Mouse (Mus musculus) liver, embryonic 12.5 days (tissue): ENCODE results near the gene Fut8. TPM values are rescaled to one million over a fixed set of nuclear protein-coding genes. Genes with fewer than 3 reads are reported as not detected.

Experiments used
- ATAC-seq: fragments of 200-750 bp; cut with Nextera tagmentation; 2 replicates; pipeline ENCODE4 v1.8.0; 2017; ENCODE audit warnings: moderate number of reproducible peaks, mild to moderate bottlenecking, moderate library complexity
- H3K27ac ChIP-seq: fragments of 300-500 bp; sonication (generic); 2 replicates; pipeline ENCODE4 v1.5.1; 2016; ENCODE audit warnings: mild to moderate bottlenecking
- H3K27me3 ChIP-seq: fragments of 300-500 bp; sonication (generic); replicated peaks from 2 replicates; pipeline ENCODE4 v1.6.1; 2016; ENCODE audit warnings: mild to moderate bottlenecking, moderate library complexity
- H3K36me3 ChIP-seq: fragments of 300-500 bp; sonication (generic); 2 replicates; pipeline ENCODE4 v1.6.1; 2016; ENCODE audit warnings: mild to moderate bottlenecking, moderate library complexity
- H3K4me1 ChIP-seq: fragments of 300-500 bp; sonication (generic); 2 replicates; pipeline ENCODE4 v1.6.1; 2016
- H3K4me2 ChIP-seq: fragments of 300-500 bp; sonication (generic); 2 replicates; pipeline ENCODE4 v1.6.1; 2016; ENCODE audit warnings: mild to moderate bottlenecking, moderate library complexity
- H3K4me3 ChIP-seq: fragments of 300-500 bp; sonication (generic); 2 replicates; pipeline ENCODE4 v1.5.1; 2016; ENCODE audit warnings: mild to moderate bottlenecking, moderate library complexity
- H3K9ac ChIP-seq: fragments of 300-500 bp; sonication (generic); 2 replicates; pipeline ENCODE4 v1.6.1; 2016; ENCODE audit warnings: mild to moderate bottlenecking, moderate library complexity
- H3K9me3 ChIP-seq: fragments of 300-500 bp; sonication (generic); replicated peaks from 2 replicates; pipeline ENCODE4 v1.6.1; 2016; ENCODE audit warnings: mild to moderate bottlenecking, moderate library complexity
- WGBS: fragments of 180-500 bp; shearing (Covaris S2); methylation state at CpG from one replicate; pipeline ENCODE4 v1.1.7; 2016; ENCODE audit not compliant: insufficient replicate concordance; 5-methylcytosine and 5-hydroxymethylcytosine counted together
- polyA plus RNA-seq: library from polyadenylated mRNA; unstranded; fragments of >200 nt; fragmentation: Nextera tagmentation; extraction: Ambion mirVana; gene quantifications from 2 replicates; pipeline ENCODE4 v1.2.1, GENCODE M21; 2016

The Fut8 gene
- polyA plus RNA-seq, 1 experiment from 2014 or later = 21.3 TPM

- H3K27ac ChIP-seq = no peak overlapping the region
- H3K36me3 ChIP-seq = no peaks in the 10 kb centered on the region
- ATAC-seq = no peak
- H3K4me2 ChIP-seq = no peak overlapping the region
- no peaks in the 10 kb centered on the region for H3K9me3 ChIP-seq
- H3K4me1 ChIP-seq = no peaks in the 10 kb centered on the region
- H3K9ac ChIP-seq = no peak overlapping the region
- H3K27me3 ChIP-seq = no peaks in the 10 kb centered on the region
- WGBS = 37% methylated on average over 9 of the region's 9 CpGs
- no peak overlapping the region for H3K4me3 ChIP-seq
These were observed 245.4 kb downstream of the Fut8 start for GRCm38 (mm10) chr12:77483180-77483855.

- no peak overlapping the region for H3K27ac ChIP-seq
- H3K9me3 ChIP-seq = no peaks in the 10 kb centered on the region
- no peak overlapping the region for H3K9ac ChIP-seq
- H3K4me1 ChIP-seq = no peaks in the 10 kb centered on the region
- H3K36me3 ChIP-seq = no peaks in the 10 kb centered on the region
- H3K27me3 ChIP-seq = no peaks in the 10 kb centered on the region
- no peak for ATAC-seq
- no peak overlapping the region for H3K4me3 ChIP-seq
- 64% methylated on average over 3 of the region's 3 CpGs for WGBS
- H3K4me2 ChIP-seq = no peak overlapping the region
These were observed 246.8 kb downstream of the Fut8 start for GRCm38 (mm10) chr12:77484761-77485160.

GRCm38 (mm10) chr12:77491478-77491877 lies 253.6 kb downstream of the Fut8 start:
- ATAC-seq = no peak
- no peak overlapping the region for H3K9ac ChIP-seq
- WGBS = 70% methylated on average over 3 of the region's 3 CpGs

GRCm38 (mm10) chr12:77495781-77496180 lies 257.9 kb downstream of the Fut8 start:
- Histone ChIP-seq H3K9me3 (no peaks in the 10 kb centered on the region), H3K36me3 (no peaks in the 10 kb centered on the region), H3K4me3 (no peak overlapping the region), H3K4me1 (no peaks in the 10 kb centered on the region), H3K4me2 (no peak overlapping the region), H3K9ac (no peak overlapping the region), H3K27me3 (no peaks in the 10 kb centered on the region), H3K27ac (no peak overlapping the region)
- 81% methylated on average over 1 of the region's 1 CpGs for WGBS
- no peak for ATAC-seq

More at GRCm38 (mm10) chr12:77491478-77491877, 253.6 kb downstream of the Fut8 start:
- H3K27ac ChIP-seq = no peak overlapping the region
- H3K9me3 ChIP-seq = no peaks in the 10 kb centered on the region
- no peaks in the 10 kb centered on the region for H3K4me1 ChIP-seq
- no peak overlapping the region for H3K4me2 ChIP-seq
- H3K27me3 ChIP-seq = no peaks in the 10 kb centered on the region
- H3K36me3 ChIP-seq = no peaks in the 10 kb centered on the region
- H3K4me3 ChIP-seq = no peak overlapping the region

- Histone ChIP-seq H3K9me3 (no peaks in the 10 kb centered on the region), H3K27ac (no peak overlapping the region), H3K4me1 (0 out of 2 replicates have a peak, but pooled peaks cover 4% of the 10 kb centered on the region), H3K36me3 (no peaks in the 10 kb centered on the region), H3K4me3 (no peak overlapping the region), H3K4me2 (no peak overlapping the region), H3K9ac (no peak overlapping the region), H3K27me3 (no peaks in the 10 kb centered on the region)
- no peak for ATAC-seq
- WGBS = 38% methylated on average over 2 of the region's 2 CpGs
These were observed 260.2 kb downstream of the Fut8 start for GRCm38 (mm10) chr12:77498153-77498552.

- H3K27ac ChIP-seq = no peak overlapping the region
- 59% methylated on average over 5 of the region's 5 CpGs for WGBS
- no peak overlapping the region for H3K9ac ChIP-seq
- H3K4me3 ChIP-seq = no peak overlapping the region
- no peaks in the 10 kb centered on the region for H3K9me3 ChIP-seq
- no peak for ATAC-seq
- 0 out of 2 replicates have a peak, but pooled peaks cover 4% of the 10 kb centered on the region for H3K4me1 ChIP-seq
- no peaks in the 10 kb centered on the region for H3K27me3 ChIP-seq
- H3K4me2 ChIP-seq = no peak overlapping the region
- no peaks in the 10 kb centered on the region for H3K36me3 ChIP-seq
These were observed 262.6 kb downstream of the Fut8 start for GRCm38 (mm10) chr12:77500439-77501055.

- no peak for ATAC-seq
- no peak overlapping the region for H3K27ac ChIP-seq
- WGBS = 40% methylated on average over 7 of the region's 7 CpGs
These were observed 263.7 kb downstream of the Fut8 start for GRCm38 (mm10) chr12:77501466-77502240.

GRCm38 (mm10) chr12:77502243-77502642 lies 264.3 kb downstream of the Fut8 start:
- Histone ChIP-seq H3K9ac (no peak overlapping the region), H3K9me3 (no peaks in the 10 kb centered on the region), H3K4me1 (0 out of 2 replicates have a peak, but pooled peaks cover 4% of the 10 kb centered on the region), H3K4me3 (no peak overlapping the region), H3K27me3 (no peaks in the 10 kb centered on the region), H3K4me2 (no peak overlapping the region), H3K36me3 (no peaks in the 10 kb centered on the region), H3K27ac (no peak overlapping the region)
- WGBS = 77% methylated on average over 3 of the region's 3 CpGs
- ATAC-seq = no peak

More at GRCm38 (mm10) chr12:77501466-77502240, 263.7 kb downstream of the Fut8 start:
- no peaks in the 10 kb centered on the region for H3K36me3 ChIP-seq
- no peaks in the 10 kb centered on the region for H3K9me3 ChIP-seq
- H3K4me3 ChIP-seq = no peak overlapping the region
- H3K4me1 ChIP-seq = 0 out of 2 replicates have a peak, but pooled peaks cover 4% of the 10 kb centered on the region
- no peak overlapping the region for H3K9ac ChIP-seq
- H3K27me3 ChIP-seq = no peaks in the 10 kb centered on the region
- no peak overlapping the region for H3K4me2 ChIP-seq

GRCm38 (mm10) chr12:77505431-77505830 lies 267.5 kb downstream of the Fut8 start:
- ATAC-seq = no peak
- Histone ChIP-seq H3K36me3 (no peaks in the 10 kb centered on the region), H3K4me3 (no peak overlapping the region), H3K27ac (no peak overlapping the region), H3K4me1 (0 out of 2 replicates have a peak, but pooled peaks cover 4% of the 10 kb centered on the region), H3K27me3 (no peaks in the 10 kb centered on the region), H3K9ac (no peak overlapping the region), H3K9me3 (no peaks in the 10 kb centered on the region), H3K4me2 (no peak overlapping the region)
- WGBS = 58% methylated on average over 2 of the region's 2 CpGs

- no peaks in the 10 kb centered on the region for H3K4me1 ChIP-seq
These were observed 269.8 kb downstream of the Fut8 start for GRCm38 (mm10) chr12:77507770-77508169.

GRCm38 (mm10) chr12:77510758-77511157 lies 272.8 kb downstream of the Fut8 start:
- Histone ChIP-seq H3K9me3 (no peaks in the 10 kb centered on the region), H3K9ac (no peak overlapping the region), H3K27me3 (no peaks in the 10 kb centered on the region), H3K4me3 (no peak overlapping the region), H3K36me3 (no peaks in the 10 kb centered on the region), H3K27ac (no peak overlapping the region), H3K4me1 (no peaks in the 10 kb centered on the region), H3K4me2 (no peak overlapping the region)
- no peak for ATAC-seq
- 74% methylated on average over 7 of the region's 7 CpGs for WGBS

More at GRCm38 (mm10) chr12:77507770-77508169, 269.8 kb downstream of the Fut8 start:
- no peak overlapping the region for H3K27ac ChIP-seq
- H3K27me3 ChIP-seq = no peaks in the 10 kb centered on the region
- H3K4me2 ChIP-seq = no peak overlapping the region
- no peaks in the 10 kb centered on the region for H3K36me3 ChIP-seq
- no peak overlapping the region for H3K4me3 ChIP-seq
- WGBS = 77% methylated on average over 24 of the region's 24 CpGs
- ATAC-seq = no peak
- H3K9me3 ChIP-seq = no peaks in the 10 kb centered on the region
- no peak overlapping the region for H3K9ac ChIP-seq

GRCm38 (mm10) chr12:77511206-77511605 lies 273.3 kb downstream of the Fut8 start:
- 67% methylated on average over 9 of the region's 9 CpGs for WGBS
- H3K27me3 ChIP-seq = no peaks in the 10 kb centered on the region
- no peak overlapping the region for H3K9ac ChIP-seq
- H3K36me3 ChIP-seq = no peaks in the 10 kb centered on the region
- no peaks in the 10 kb centered on the region for H3K4me1 ChIP-seq
- ATAC-seq = no peak
- H3K27ac ChIP-seq = no peak overlapping the region
- no peak overlapping the region for H3K4me3 ChIP-seq
- no peak overlapping the region for H3K4me2 ChIP-seq
- H3K9me3 ChIP-seq = no peaks in the 10 kb centered on the region
